Mouse (Mus musculus) embryonic facial prominence, embryonic 15.5 days (tissue): ENCODE measurements around the gene Hist1h1d. TPM values are rescaled to one million over a fixed set of nuclear protein-coding genes. Genes with fewer than 3 reads are reported as not detected.
"Not testable (repeated sequence)": the region's sequence is repeated elsewhere in the genome, so short reads cannot be mapped to it uniquely, and the experiment has no call there.

Experiments used
- ATAC-seq: fragments of 200-750 bp; cut with Nextera tagmentation; 2 replicates; pipeline ENCODE4 v1.8.0; 2017; ENCODE audit warnings: low read depth, moderate TSS enrichment; ENCODE audit not compliant: insufficient number of reproducible peaks, low FRiP score, low TSS enrichment
- H3K27ac ChIP-seq: fragments of 300-500 bp; sonication (generic); replicated peaks from 2 replicates; pipeline ENCODE4 v1.5.1; 2015; ENCODE audit warnings: mild to moderate bottlenecking, inconsistent platforms
- H3K27me3 ChIP-seq: fragments of 300-500 bp; sonication (generic); 2 replicates; pipeline ENCODE4 v1.6.1; 2015; ENCODE audit warnings: inconsistent platforms
- H3K36me3 ChIP-seq: fragments of 300-500 bp; sonication (generic); 2 replicates; pipeline ENCODE4 v1.6.1; 2015; ENCODE audit warnings: mild to moderate bottlenecking, inconsistent platforms
- H3K4me1 ChIP-seq: fragments of 300-500 bp; sonication (generic); 2 replicates; pipeline ENCODE4 v1.6.1; 2015; ENCODE audit warnings: inconsistent platforms
- H3K4me2 ChIP-seq: fragments of 300-500 bp; sonication (generic); replicated peaks from 2 replicates; pipeline ENCODE4 v1.6.1; 2015; ENCODE audit warnings: mild to moderate bottlenecking, inconsistent platforms
- H3K4me3 ChIP-seq: fragments of 300-500 bp; sonication (generic); replicated peaks from 2 replicates; pipeline ENCODE4 v1.5.1; 2015; ENCODE audit warnings: mild to moderate bottlenecking, inconsistent platforms
- H3K9ac ChIP-seq: fragments of 300-500 bp; sonication (generic); 2 replicates; pipeline ENCODE4 v1.6.1; 2015; ENCODE audit warnings: inconsistent platforms
- H3K9me3 ChIP-seq: fragments of 300-500 bp; sonication (generic); replicated peaks from 2 replicates; pipeline ENCODE4 v1.6.1; 2016; ENCODE audit warnings: inconsistent platforms
- WGBS: fragments of 180-500 bp; shearing (Covaris S2); methylation state at CpG from one replicate; pipeline ENCODE4 v1.1.7; 2015; 5-methylcytosine and 5-hydroxymethylcytosine counted together
- polyA plus RNA-seq: library from polyadenylated mRNA; unstranded; fragments of >200 nt; fragmentation: Nextera tagmentation; extraction: Ambion mirVana; gene quantifications from 2 replicates; pipeline ENCODE4 v1.2.1, GENCODE M21; 2015

The Hist1h1d gene
- polyA plus RNA-seq, 1 experiment from 2014 or later, result 0.44 TPM

DNA sequence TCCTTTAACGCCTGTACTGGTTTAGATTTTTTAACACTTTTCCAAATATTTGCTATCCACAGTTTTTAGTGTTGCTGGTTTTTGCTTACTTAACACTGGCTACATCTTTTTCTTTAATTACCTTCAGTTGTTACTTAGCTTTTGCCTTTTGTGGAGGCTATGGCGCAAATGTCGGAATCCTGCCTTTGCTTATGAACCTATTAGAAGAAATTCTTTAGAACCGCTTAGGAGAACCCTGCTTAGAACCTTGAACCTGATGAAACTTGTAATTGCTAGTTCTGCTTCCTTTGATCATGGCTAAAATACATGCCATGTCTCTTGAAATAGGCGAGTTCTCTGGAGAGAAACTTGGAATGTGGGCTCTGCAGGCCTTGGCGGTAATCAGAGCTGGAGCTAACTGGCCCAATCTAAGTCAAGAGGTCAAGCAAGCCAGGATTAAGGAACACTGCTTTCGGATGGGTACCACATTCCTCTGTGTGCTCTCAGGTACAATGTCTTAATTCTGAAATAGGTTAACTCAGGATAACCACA, 23.4 kb downstream of the Hist1h1d start:
- Histone ChIP-seq H3K9me3 (no peaks in the 10 kb centered on the region), H3K9ac (peak overlapping the region; percentile 12; the same call in 1 of the 2 replicates), H3K4me2 (peak overlapping the region; percentile 67), H3K27ac (peak overlapping the region; percentile 84), H3K36me3 (no peaks in the 10 kb centered on the region), H3K4me3 (peak overlapping the region; percentile 46), H3K27me3 (no peaks in the 10 kb centered on the region), H3K4me1 (peaks cover 30% of the 10 kb centered on the region)
- WGBS, result 3% methylated on average over 7 of the region's 7 CpGs
- ATAC-seq, result no peak

DNA sequence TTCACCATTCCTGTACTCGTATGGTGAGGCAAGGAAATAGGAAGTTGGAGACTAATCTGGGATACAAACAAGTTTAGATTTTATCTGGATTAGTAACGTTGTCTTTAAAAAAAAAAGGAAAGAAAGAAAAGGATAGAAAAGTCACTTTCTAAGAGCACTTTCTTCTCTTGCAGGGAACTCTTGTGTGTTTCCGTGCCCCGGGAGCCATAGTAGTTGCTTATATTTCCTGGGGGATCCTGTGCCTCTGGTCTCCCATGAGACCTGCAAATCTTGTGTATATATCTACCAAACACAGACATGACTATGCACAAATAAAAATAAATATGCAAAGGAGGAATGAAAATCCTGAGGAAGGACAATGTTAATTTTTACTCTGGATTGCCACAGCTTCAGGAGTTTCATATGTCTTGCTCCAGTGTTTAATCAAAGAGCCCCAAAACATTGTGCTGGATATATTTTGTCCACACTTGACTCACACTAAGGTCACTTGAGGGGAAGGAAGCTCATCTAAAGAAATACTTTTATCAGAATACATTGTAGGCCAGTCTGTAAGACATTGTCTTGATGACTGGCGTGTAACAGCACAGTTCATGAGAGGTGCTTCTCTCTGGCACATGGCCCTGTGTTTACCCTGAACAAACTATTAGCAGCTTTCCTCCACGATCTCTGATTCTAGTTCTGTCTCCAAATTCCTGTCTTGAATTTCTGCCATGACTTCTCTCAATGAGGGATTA, 24.0 kb downstream of the Hist1h1d start:
- 32% methylated on average over 6 of the region's 6 CpGs for WGBS
- Histone ChIP-seq H3K27ac (peak overlapping the region; percentile 84), H3K36me3 (no peaks in the 10 kb centered on the region), H3K4me3 (peak overlapping the region; percentile 46), H3K9me3 (no peaks in the 10 kb centered on the region), H3K4me2 (peak overlapping the region; percentile 67), H3K4me1 (peaks cover 32% of the 10 kb centered on the region), H3K9ac (no peak overlapping the region), H3K27me3 (no peaks in the 10 kb centered on the region)
- no peak for ATAC-seq

DNA sequence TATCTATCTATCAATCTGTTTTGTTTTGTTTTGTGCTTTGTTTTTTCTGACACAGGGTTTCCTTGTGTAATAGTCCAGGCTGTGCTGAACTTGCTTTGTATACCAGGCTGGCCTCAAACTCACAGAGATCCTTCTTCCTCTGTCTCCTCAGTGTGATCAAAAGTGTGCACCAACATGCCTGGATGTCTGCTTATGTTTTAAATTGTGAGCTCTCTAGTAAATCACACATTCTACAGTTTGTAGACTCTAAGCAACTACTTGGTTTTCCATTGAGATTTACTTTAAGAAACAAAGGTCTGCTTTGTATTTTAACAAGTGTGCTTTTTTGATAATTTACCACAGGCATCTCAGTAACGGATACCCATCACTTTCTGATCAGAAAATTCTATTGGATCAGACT, 24.8 kb downstream of the Hist1h1d start:
- Histone ChIP-seq H3K9me3 (no peaks in the 10 kb centered on the region), H3K4me3 (no peak overlapping the region), H3K9ac (no peak overlapping the region), H3K36me3 (no peaks in the 10 kb centered on the region), H3K4me2 (no peak overlapping the region), H3K4me1 (peaks cover 33% of the 10 kb centered on the region), H3K27me3 (no peaks in the 10 kb centered on the region), H3K27ac (no peak overlapping the region)
- 80% methylated on average over 1 of the region's 1 CpGs for WGBS
- no peak for ATAC-seq

DNA sequence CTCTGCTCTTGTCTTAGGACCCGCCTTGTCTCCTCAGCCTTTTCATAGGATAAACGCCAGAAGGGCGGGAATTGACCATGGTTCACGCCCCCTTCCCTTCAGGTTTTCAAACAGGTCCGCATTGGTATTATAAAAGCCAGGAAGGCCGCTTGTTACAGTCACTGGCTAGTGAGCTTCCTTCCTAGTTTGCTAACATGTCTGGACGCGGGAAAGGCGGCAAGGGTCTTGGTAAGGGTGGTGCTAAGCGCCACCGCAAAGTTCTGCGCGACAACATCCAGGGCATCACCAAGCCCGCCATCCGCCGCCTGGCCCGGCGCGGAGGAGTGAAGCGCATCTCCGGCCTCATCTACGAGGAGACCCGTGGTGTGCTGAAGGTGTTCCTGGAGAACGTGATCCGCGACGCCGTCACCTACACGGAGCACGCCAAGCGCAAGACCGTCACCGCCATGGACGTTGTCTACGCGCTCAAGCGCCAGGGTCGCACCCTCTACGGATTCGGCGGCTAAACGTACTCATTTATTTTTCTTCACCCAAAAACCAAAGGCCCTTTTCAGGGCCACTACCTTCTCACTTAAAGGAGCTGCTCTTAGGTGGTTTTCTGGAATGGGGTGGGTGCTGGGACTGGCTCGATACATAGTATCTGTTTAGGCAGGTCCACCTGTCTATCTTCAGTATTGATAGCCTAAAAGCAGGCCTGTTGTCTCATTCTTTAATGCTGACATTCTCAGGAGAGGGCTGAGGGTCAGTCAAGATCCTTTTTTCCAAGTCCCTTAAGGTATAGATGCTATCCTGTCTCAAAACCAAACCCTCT, 28.6 kb downstream of the Hist1h1d start, which contains the start of gene Hist1h4d:
Hist1h4d (plus strand) TSS at position 191 of the 811 bp plus-strand sequence.
- H3K4me2 ChIP-seq, result peak within 1 kb of the TSS; percentile 59

DNA sequence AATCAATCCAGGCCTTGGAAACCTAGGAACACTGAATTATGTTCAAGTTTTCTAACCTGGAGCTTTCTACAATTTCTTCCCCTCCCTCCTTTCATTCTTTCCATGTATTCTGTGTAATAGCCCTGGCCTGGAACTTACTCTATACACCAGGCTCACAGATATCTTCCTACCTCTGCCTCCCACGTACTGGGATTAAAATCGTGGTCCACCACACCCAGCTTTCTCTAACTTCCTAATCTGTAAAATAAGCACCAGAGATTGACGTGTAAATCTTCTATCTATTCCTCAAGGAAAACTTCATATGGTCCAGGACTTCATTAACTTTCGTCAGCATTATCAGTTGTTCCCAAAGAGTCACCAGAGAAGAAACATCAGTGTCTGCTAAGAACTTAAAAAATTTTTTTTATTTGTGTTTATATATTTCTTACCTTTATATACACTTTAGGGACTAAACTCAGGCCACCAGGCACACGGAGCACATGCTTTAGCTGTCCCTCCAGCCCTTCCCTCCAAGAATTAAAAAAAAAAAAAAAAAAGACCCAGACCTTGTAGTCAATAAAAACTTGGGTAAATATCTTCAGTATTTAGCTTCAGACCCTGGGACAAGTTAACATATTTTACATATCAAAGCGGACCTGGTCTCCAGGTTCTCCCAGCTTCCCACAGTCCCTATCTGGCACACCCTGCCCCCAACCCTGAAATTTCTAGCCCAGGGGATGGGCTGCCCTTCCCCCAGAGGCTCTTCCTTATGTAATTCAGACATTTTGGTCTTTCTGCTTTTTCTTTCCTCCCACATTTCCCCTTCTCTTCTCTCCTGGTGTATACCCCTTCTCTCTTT, 29.4 kb downstream of the Hist1h1d start:
- Histone ChIP-seq H3K9me3 (no peaks in the 10 kb centered on the region), H3K27ac (peak overlapping the region; percentile 97), H3K4me1 (peaks cover 29% of the 10 kb centered on the region), H3K9ac (peak overlapping the region; percentile 31; the same call in 1 of the 2 replicates), H3K4me2 (peak overlapping the region; percentile 59), H3K4me3 (peak overlapping the region; percentile 53), H3K27me3 (no peaks in the 10 kb centered on the region), H3K36me3 (no peaks in the 10 kb centered on the region)
- 6% methylated on average over 6 of the region's 6 CpGs for WGBS
- ATAC-seq, result no peak

More for the DNA sequence above, 28.6 kb downstream of the Hist1h1d start, which contains the start of gene Hist1h4d:
- Histone ChIP-seq H3K27me3 (no peaks in the 10 kb centered on the region), H3K27ac (peak within 1 kb of the TSS; percentile 97), H3K36me3 (no peaks in the 10 kb centered on the region), H3K4me3 (peak within 1 kb of the TSS; percentile 53), H3K4me1 (peaks cover 36% of the 10 kb centered on the region), H3K9me3 (no peaks in the 10 kb centered on the region), H3K9ac (peak within 1 kb of the TSS; percentile 31; the same call in 1 of the 2 replicates)
- peak; percentile 90 for ATAC-seq
- WGBS, result under 1% methylated on average over 43 of the region's 43 CpGs

DNA sequence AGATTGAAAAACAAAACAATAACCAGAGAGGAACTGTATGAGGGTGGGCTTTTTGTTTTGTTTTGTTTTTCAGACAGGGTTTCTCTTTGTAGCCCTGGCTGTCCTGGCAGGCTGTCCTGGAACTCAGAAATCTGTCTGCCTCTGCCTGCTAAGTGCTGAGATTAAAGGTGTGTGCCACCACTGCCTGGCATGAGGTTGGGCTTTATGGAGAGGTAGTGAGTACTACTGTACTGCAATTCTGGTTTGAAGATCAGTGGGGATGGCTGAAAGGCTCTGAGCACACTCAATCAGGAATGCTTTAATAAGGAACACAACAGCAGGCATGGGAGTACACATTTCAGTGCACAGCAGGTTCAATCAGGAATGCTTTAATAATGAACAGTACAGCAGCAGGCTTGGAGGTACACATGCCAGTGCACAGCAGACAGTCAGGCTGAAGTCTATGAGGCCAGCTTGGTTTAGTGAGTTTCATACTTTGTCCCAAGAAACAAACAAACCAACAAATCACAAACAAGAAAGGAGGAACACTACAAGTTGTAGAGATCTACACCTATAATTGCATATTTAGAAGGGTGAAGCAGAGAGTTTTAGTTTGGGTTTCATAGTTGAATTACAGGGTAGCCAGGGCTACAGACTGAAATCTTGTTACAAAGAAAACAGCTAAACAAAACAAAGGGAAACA, 30.5 kb downstream of the Hist1h1d start:
- H3K9me3 ChIP-seq, result no peaks in the 10 kb centered on the region
- peaks cover 29% of the 10 kb centered on the region for H3K4me1 ChIP-seq
- no peak overlapping the region for H3K9ac ChIP-seq
- H3K27ac ChIP-seq, result peak overlapping the region; percentile 97
- no peak for ATAC-seq
- H3K4me2 ChIP-seq, result 0 out of 2 replicates have a peak overlapping the region, but pooled peaks have one; percentile 10
- 0 out of 2 replicates have a peak overlapping the region, but pooled peaks have one; percentile 1 for H3K4me3 ChIP-seq
- H3K36me3 ChIP-seq, result no peaks in the 10 kb centered on the region
- H3K27me3 ChIP-seq, result no peaks in the 10 kb centered on the region

GRCm38 (mm10) chr13:23584331-23584730, 31.3 kb downstream of the Hist1h1d start:
- no peak for ATAC-seq
- Histone ChIP-seq H3K27ac (peak overlapping the region; percentile 97), H3K27me3 (no peaks in the 10 kb centered on the region), H3K9me3 (no peaks in the 10 kb centered on the region), H3K4me3 (peak overlapping the region; percentile 50), H3K36me3 (no peaks in the 10 kb centered on the region), H3K4me2 (peak overlapping the region; percentile 72), H3K4me1 (peaks cover 29% of the 10 kb centered on the region), H3K9ac (no peak overlapping the region)

- no peaks in the 10 kb centered on the region for H3K36me3 ChIP-seq
- peak overlapping the region; percentile 52 for H3K9ac ChIP-seq
- H3K4me2 ChIP-seq, result peak overlapping the region; percentile 72
- peaks cover 29% of the 10 kb centered on the region for H3K4me1 ChIP-seq
- ATAC-seq, result no peak
- no peaks in the 10 kb centered on the region for H3K9me3 ChIP-seq
- H3K27ac ChIP-seq, result peak overlapping the region; percentile 97
- under 1% methylated on average over 21 of the region's 21 CpGs for WGBS
- H3K4me3 ChIP-seq, result peak overlapping the region; percentile 50
- no peaks in the 10 kb centered on the region for H3K27me3 ChIP-seq
Observed at GRCm38 (mm10) chr13:23585029-23585441, 32.0 kb downstream of the Hist1h1d start.

DNA sequence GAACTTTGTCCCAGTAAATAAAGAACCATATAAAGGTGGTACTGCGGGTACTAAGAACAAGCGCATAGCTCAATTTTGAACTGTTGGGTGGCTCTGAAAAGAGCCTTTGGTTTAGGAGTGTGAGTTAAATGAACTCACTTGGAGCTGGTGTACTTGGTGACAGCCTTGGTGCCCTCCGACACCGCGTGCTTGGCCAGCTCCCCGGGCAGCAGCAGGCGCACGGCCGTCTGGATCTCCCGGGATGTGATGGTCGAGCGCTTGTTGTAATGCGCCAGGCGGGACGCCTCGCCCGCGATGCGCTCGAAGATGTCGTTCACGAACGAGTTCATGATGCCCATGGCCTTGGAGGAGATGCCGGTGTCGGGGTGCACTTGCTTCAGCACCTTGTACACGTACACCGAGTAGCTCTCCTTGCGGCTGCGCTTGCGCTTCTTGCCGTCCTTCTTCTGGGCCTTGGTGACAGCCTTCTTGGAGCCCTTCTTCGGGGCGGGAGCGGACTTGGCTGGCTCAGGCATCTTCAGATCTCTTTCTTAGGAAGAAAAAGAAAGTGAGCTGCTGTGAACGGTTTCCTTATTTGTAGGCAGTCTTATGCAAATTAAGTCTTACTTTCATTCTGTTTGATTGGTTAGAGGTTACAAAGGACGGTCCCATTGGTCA, 32.5 kb downstream of the Hist1h1d start:
- Histone ChIP-seq H3K27ac (peak overlapping the region; percentile 97), H3K4me1 (peaks cover 29% of the 10 kb centered on the region), H3K4me3 (peak overlapping the region; percentile 50), H3K9ac (peak overlapping the region; percentile 52), H3K4me2 (peak overlapping the region; percentile 72)
- WGBS, result under 1% methylated on average over 21 of the region's 36 CpGs
- not testable (repeated sequence) for H3K27me3 ChIP-seq, H3K9me3 ChIP-seq, H3K36me3 ChIP-seq
- ATAC-seq, result peak; percentile 88
